7 mouse cellular contexts compared by ENCODE assay signal in the genomic region with DNA sequence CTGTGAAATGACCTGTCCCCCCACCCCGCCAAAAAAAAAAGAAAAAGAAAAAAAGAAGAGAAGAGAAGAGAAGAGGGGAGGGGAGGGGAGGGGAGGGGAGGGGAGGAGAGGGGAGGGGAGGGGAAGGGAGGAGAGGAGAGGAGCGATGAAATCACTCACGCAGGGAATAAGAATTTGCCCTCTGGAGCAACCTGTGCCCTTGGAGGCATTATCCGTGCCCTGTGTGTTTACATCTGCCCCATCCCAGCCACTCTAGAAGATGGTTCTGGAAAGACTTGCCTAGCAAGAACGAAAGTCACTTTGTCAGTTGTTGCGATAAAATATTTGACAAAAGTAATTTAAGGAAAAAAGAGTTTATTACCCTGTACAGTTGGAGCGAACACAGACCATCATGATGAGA. TPM values are rescaled to one million over a fixed set of nuclear protein-coding genes. Genes with fewer than 3 reads are reported as not detected.
DNase-seq lines count a peak whose midpoint lies in the region; ATAC-seq and TF ChIP-seq lines count a peak whose summit lies in the region.

No protein-coding gene starts in this region.

- H3K4me3 ChIP-seq in lung, embryonic 15.5 days = peak overlapping the region; percentile 70
- peak overlapping the region; percentile 84 for H3K4me3 ChIP-seq in embryonic facial prominence, embryonic 15.5 days (replicated peaks)
- peak overlapping the region; percentile 82 for H3K4me3 ChIP-seq in olfactory bulb, adult 2 months (ENCODE audit: insufficient read depth, low read depth, low read length)

- no peak for DNase-seq in lung, postnatal 10 days
- DNase-seq in kidney, postnatal 36 days = peak; percentile 16 to 28
- DNase-seq in layer of hippocampus, adult 8-10 months (ENCODE audit: low spot score in 2 of 2) = no peak
- no peak for DNase-seq in right cerebral cortex, postnatal 36 days (ENCODE audit: low spot score in 2 of 2)

- 0 out of 2 replicates have a peak, but pooled peaks cover 12% of the 10 kb centered on the region for H3K4me1 ChIP-seq in lung, embryonic 15.5 days
- H3K4me1 ChIP-seq in embryonic facial prominence, embryonic 15.5 days = 0 out of 2 replicates have a peak, but pooled peaks cover 8% of the 10 kb centered on the region
- H3K4me1 ChIP-seq in olfactory bulb, adult 2 months (ENCODE audit: control insufficient read depth, insufficient read depth, low read length) = no peaks in the 10 kb centered on the region

- no peaks in the 10 kb centered on the region for H3K36me3 ChIP-seq in lung, embryonic 15.5 days
- H3K36me3 ChIP-seq in embryonic facial prominence, embryonic 15.5 days = no peaks in the 10 kb centered on the region

- no peaks in the 10 kb centered on the region for H3K9me3 ChIP-seq in lung, embryonic 15.5 days
- H3K9me3 ChIP-seq in embryonic facial prominence, embryonic 15.5 days (replicated peaks) = no peaks in the 10 kb centered on the region

- H3K9ac ChIP-seq in lung, embryonic 15.5 days = no peak overlapping the region
- H3K9ac ChIP-seq in embryonic facial prominence, embryonic 15.5 days = no peak overlapping the region

- peak overlapping the region; percentile 76 for H3K4me2 ChIP-seq in lung, embryonic 15.5 days
- peak overlapping the region; percentile 59 for H3K4me2 ChIP-seq in embryonic facial prominence, embryonic 15.5 days (replicated peaks)

- H3K27ac ChIP-seq in lung, embryonic 15.5 days = no peak overlapping the region
- no peak overlapping the region for H3K27ac ChIP-seq in embryonic facial prominence, embryonic 15.5 days (replicated peaks)
- no peak overlapping the region for H3K27ac ChIP-seq in olfactory bulb, adult 2 months (ENCODE audit: insufficient read depth, low read depth, low read length)

- TF ChIP-seq CTCF in olfactory bulb, adult 2 months (IDR thresholded peaks at IDR 0.05; ENCODE audit: insufficient read depth, low read depth, low read length) = no peak

- TF ChIP-seq POLR2A in olfactory bulb, adult 2 months (IDR thresholded peaks at IDR 0.05; ENCODE audit: insufficient read depth, low read depth, low read length) = no peak

- WGBS in lung, embryonic 15.5 days = 24% methylated on average over 6 of the region's 7 CpGs
- 26% methylated on average over 6 of the region's 7 CpGs for WGBS in embryonic facial prominence, embryonic 15.5 days
- 38% methylated on average over 7 of the region's 7 CpGs for WGBS in olfactory bulb, adult 2 months

- no peaks in the 10 kb centered on the region for H3K27me3 ChIP-seq in lung, embryonic 15.5 days
- no peaks in the 10 kb centered on the region for H3K27me3 ChIP-seq in embryonic facial prominence, embryonic 15.5 days

- ATAC-seq in lung, embryonic 15.5 days (ENCODE audit: borderline replicate concordance, extremely low read depth, low FRiP score, low TSS enrichment) = no peak
- no peak for ATAC-seq in embryonic facial prominence, embryonic 15.5 days (ENCODE audit: insufficient number of reproducible peaks, low FRiP score, low TSS enrichment, low read depth)

RNA-seq across cellular contexts. Expression of a gene that starts 0.4 kb away (rescaled TPM):
- polyA plus RNA-seq in lung, embryonic 15.5 days (2015; fragmentation: Nextera tagmentation; extraction: Ambion mirVana) = 75.1 and 84.6 TPM in 2 replicates
- polyA plus RNA-seq in embryonic facial prominence, embryonic 15.5 days (2015; fragmentation: Nextera tagmentation; extraction: Ambion mirVana) = 80.2 and 81.4 TPM in 2 replicates
- 544 and 548 TPM in 2 replicates for polyA plus RNA-seq in olfactory bulb, adult 2 months (2012; ENCODE audit: insufficient read depth, insufficient read length, low replicate concordance, missing spikeins)
- total RNA-seq in layer of hippocampus, adult 8-10 months (2022) = 100 to 1,000 TPM; 118 to 133 (median 127) TPM

Comparison
In these comparisons a context has a peak if more than half of its experiments do, and no peak if none do; other contexts are left out.
1. DNase-seq: peak in kidney, postnatal 36 days (2 of 2); none in lung, postnatal 10 days (single experiment), layer of hippocampus, adult 8-10 months (0 of 2) and right cerebral cortex, postnatal 36 days (0 of 2).
2. Peak in every context shown above with its lines, with median percentiles within 50 percentile points of each other: H3K4me3 ChIP-seq.